Mouse (Mus musculus): ENCODE measurements around the gene Cnnm2.

DNA sequence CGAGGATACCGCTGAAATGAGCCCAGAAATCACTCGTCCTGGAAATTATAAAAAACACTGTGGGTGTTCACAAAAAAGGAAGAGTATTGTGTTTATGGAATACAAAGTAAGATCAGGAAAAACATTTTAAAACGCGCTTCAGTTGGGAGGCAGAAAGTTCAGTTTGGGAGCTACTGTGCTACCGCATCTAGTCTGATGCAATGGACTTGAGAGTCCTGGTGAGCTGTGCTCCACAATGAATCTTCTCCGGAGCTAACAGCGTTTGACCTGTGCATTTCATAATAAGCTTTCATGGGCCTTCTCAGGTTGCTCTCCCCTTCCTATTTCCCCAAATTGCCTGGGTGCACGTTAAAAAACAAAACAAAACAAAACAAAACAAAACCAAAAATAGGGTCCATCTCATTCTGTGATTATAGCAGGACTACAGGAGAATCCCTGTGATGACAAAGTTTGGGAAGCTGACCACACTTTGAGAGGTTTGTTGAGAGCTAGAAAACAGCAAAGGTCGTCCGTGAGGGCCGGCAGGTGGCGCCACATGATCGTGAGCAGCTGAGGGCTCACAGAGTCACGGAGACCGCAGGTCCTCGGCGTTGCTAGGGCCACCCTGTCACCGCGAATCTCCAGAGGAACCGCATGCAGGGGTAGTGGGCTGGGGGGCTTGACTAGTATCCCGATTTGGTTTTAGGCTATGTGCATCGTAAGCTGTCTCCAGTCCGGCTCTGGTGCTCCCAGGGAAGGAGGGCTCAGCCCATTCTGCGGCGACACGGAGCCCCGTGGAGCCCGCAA, 828 bp upstream of the Cnnm2 start:
- TF ChIP-seq CTCF (IDR thresholded peaks at IDR 0.05; ENCODE audit: insufficient read depth, low read length), result peak; percentile 85
- TF ChIP-seq POLR2A (IDR thresholded peaks at IDR 0.05; ENCODE audit: borderline replicate concordance, extremely low read depth, low read depth, low read length), result no peak
